Mouse (Mus musculus): ENCODE results near the gene Zdhhc12. TPM values are rescaled to one million over a fixed set of nuclear protein-coding genes. Genes with fewer than 3 reads are reported as not detected.
A peak's percentile ranks its signal among the peaks of the same experiment; 100 is the strongest.

Zdhhc12 gene
- polyA plus RNA-seq, 1 experiment from 2014 or later = 22.9 TPM

DNA sequence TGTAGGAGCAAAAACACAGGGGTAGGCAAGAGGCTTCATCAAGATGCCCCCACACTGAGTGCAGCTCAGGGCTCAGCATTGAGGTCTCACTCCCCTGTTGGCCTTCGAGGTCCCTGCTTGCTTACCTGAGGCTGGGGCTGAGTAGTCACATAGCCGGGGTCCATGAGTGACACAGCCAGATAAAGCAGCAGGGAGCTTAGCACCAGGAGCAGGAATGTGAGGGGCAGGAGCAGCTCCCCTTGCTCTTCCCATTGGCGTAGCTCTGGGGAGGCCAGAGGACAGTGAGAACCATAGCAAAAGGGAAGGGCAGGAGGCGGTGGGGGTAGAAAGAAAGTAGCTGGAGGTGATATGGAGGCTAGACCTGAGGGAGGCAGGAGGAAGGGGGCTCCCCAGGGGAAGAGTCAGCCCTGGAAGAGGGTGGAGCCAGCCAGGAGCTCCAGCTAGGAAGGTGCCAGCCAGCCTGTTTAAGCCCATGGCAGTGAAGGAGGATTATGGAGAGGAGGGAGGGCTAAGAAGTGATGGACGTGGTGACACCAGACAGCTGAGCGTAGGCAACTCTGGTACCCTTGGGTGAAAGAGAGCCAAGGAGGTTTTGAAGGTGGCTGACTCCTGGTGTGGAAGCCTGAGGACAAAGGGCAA lies 1.0 kb downstream of the Zdhhc12 start:
- 57% methylated on average over 6 of the region's 6 CpGs for WGBS
- Histone ChIP-seq H3K27ac (no peak overlapping the region), H3K4me1 (peaks cover 17% of the 10 kb centered on the region), H3K36me3 (replicated peaks) (peaks cover 14% of the 10 kb centered on the region), H3K4me3 (replicated peaks) (peak overlapping the region; percentile 63; the same call in 1 of the 2 replicates), H3K9ac (peak overlapping the region; percentile 63; the same call in 1 of the 2 replicates), H3K9me3 (no peaks in the 10 kb centered on the region), H3K27me3 (no peaks in the 10 kb centered on the region), H3K4me2 (peak overlapping the region; percentile 68)
- no peak for ATAC-seq (ENCODE audit: low FRiP score)

DNA sequence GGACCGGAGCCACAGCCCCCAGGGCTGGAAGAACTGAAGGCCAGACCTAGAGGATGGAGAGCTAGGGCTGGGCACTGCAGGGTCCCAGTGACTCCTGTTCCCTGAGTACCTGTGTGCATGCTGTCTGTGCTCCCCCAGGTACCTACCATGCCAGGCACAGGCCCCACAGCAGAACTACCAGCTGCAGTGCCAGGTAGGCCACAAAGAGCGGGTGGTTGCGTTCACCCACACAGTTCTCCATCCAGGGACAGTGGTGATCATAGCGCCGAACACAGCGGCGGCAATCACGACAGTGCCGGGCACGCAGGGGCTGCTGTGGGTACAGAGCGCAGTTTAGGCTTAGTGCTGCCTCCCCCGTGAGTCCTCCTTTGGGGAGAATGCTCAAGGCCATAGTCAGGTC lies 1.9 kb downstream of the Zdhhc12 start:
- no peaks in the 10 kb centered on the region for H3K9me3 ChIP-seq
- peaks cover 17% of the 10 kb centered on the region for H3K4me1 ChIP-seq
- no peak overlapping the region for H3K4me2 ChIP-seq
- WGBS = 91% methylated on average over 12 of the region's 12 CpGs
- ATAC-seq (ENCODE audit: low FRiP score) = no peak
- no peak overlapping the region for H3K27ac ChIP-seq
- no peak overlapping the region for H3K9ac ChIP-seq
- H3K36me3 ChIP-seq (replicated peaks) = peaks cover 14% of the 10 kb centered on the region
- no peak overlapping the region for H3K4me3 ChIP-seq (replicated peaks)
- no peaks in the 10 kb centered on the region for H3K27me3 ChIP-seq

DNA sequence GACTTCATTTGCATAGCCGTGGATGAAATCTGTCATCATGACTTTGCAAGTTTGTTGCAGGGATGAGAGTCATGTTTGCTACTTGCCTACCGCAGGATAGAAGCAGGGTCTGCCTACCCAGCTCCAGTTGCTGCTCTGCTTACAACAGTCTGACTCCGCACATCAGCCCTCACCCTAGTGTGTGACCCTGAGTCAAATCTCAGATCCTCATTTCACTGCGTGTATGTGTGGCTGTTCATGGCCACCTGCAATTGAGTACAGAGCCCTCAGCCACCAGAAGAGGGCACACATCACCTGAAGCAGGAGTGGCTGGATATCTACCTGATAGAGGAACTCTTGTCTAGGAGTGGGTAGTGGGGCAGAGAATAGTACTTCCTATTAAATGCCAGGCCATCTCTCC lies 6.1 kb downstream of the Zdhhc12 start:
- H3K4me2 ChIP-seq = no peak overlapping the region

DNA sequence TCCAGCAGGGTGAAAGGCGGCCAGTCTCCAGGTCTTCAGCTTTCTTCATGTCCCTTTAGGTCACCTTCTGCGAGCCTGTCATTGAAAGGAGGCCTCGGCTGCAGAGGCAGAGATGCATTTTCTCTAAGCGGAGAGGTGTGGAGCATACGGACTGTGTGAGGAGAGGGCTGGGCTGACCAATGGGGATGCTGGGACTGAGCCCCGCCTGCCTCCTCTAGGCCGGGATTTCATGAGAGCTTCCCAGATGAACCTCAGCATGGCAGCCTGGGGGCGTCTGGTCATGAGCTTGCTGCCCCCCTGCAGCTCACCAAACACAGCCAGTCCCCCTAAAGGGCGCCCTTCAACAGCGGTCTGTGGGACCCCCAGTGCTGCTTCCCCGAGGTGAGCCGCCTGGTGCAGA lies 8.8 kb downstream of the Zdhhc12 start:
- Histone ChIP-seq H3K4me1 (peaks cover 10% of the 10 kb centered on the region), H3K36me3 (replicated peaks) (0 out of 2 replicates have a peak, but pooled peaks cover 3% of the 10 kb centered on the region), H3K4me3 (replicated peaks) (peak overlapping the region; percentile 4; the same call in 1 of the 2 replicates), H3K27ac (no peak overlapping the region), H3K9ac (peak overlapping the region; percentile 5; the same call in 1 of the 2 replicates), H3K4me2 (peak overlapping the region; percentile 35), H3K27me3 (no peaks in the 10 kb centered on the region), H3K9me3 (no peaks in the 10 kb centered on the region)
- WGBS = 12% methylated on average over 12 of the region's 12 CpGs
- ATAC-seq (ENCODE audit: low FRiP score) = peak; percentile 49; the same call in 1 of the 2 replicates

More for the DNA sequence above, 6.1 kb downstream of the Zdhhc12 start:
- H3K9ac ChIP-seq = no peak overlapping the region
- H3K36me3 ChIP-seq (replicated peaks) = peaks cover 14% of the 10 kb centered on the region
- H3K9me3 ChIP-seq = no peaks in the 10 kb centered on the region
- WGBS = 95% methylated on average over 4 of the region's 4 CpGs
- no peak for ATAC-seq (ENCODE audit: low FRiP score)
- H3K27ac ChIP-seq = no peak overlapping the region
- H3K4me1 ChIP-seq = peaks cover 10% of the 10 kb centered on the region
- H3K27me3 ChIP-seq = no peaks in the 10 kb centered on the region
- H3K4me3 ChIP-seq (replicated peaks) = no peak overlapping the region

DNA sequence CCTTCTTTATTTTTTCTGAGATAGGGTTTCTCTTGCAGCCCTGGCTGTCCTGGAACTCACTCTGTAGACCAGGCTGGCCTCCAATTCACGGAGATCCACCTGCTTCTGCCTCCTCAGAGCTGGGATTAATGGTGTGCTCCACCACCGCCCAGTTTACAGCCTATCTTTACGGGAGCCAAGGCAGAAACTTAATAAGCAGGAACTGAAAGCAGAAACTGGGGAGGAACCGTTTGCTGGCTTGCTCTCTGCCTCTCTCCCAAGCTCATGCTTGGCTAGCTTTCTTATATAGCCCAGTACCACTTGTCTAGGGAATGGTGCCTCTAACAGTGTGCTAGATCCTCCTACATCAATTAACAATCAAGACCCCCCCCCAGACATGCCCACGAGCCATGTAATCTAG lies 9.3 kb downstream of the Zdhhc12 start:
- Histone ChIP-seq H3K9ac (no peak overlapping the region), H3K4me3 (replicated peaks) (no peak overlapping the region), H3K4me1 (peaks cover 10% of the 10 kb centered on the region), H3K36me3 (replicated peaks) (0 out of 2 replicates have a peak, but pooled peaks cover 3% of the 10 kb centered on the region), H3K27ac (no peak overlapping the region), H3K27me3 (no peaks in the 10 kb centered on the region), H3K4me2 (peak overlapping the region; percentile 35), H3K9me3 (no peaks in the 10 kb centered on the region)
- 59% methylated on average over 5 of the region's 5 CpGs for WGBS
- no peak for ATAC-seq (ENCODE audit: low FRiP score)

DNA sequence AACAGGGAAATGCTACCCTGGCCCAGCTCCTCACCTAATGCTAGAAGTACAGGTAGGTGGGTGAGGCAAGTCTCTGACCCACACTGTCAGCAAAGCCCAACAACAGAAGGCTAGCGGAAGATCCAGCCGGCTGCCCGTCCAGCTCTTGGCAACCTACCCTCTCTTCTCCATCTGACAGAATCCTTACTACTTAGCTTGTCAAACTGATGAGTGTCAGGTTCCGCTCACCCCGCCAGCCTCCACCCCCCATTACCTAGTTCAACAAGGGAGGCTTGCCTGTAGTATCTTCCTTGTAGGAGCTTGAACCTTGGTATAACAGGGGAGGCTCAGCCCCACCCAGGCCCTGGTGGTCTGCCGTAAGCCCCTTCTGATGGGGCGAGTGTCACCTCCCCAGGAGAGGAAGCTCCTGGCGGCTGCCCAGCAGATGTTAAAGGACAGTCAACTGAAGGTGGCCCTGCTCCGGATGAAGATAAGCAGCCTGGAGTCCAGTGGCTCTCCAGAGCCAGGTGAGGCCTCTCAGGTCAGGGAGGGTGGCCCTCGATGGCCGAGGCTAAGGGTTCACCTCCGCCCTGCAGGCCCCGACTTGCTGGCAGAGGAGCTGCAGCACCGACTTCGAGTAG lies 13.2 kb downstream of the Zdhhc12 start:
- no peak for ATAC-seq (ENCODE audit: low FRiP score)
- Histone ChIP-seq H3K36me3 (replicated peaks) (0 out of 2 replicates have a peak, but pooled peaks cover 3% of the 10 kb centered on the region), H3K4me2 (no peak overlapping the region), H3K27ac (no peak overlapping the region), H3K4me1 (peaks cover 21% of the 10 kb centered on the region), H3K9me3 (no peaks in the 10 kb centered on the region), H3K27me3 (no peaks in the 10 kb centered on the region), H3K9ac (no peak overlapping the region), H3K4me3 (replicated peaks) (no peak overlapping the region)
- WGBS = 86% methylated on average over 15 of the region's 15 CpGs

DNA sequence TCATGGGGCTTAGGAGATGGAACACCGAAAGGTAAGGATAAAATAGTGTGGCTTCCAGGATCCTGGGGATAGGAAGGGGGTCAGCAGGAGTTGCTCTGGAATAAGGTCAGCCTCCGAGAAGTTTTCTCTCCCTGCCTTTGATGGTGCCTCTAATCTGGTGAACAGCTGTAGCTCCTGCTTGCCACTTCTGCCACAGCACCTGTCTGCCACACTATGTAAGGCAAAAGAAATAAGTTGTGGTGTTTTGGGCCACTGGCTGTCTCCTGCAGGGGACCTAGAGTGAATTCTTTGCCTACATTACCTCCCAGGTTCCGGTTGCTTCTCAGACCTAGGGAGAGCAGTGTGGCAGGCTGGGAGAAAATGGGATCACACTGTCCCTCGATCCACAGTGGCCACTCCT lies 14.7 kb downstream of the Zdhhc12 start:
- H3K9me3 ChIP-seq = no peaks in the 10 kb centered on the region
- WGBS = 81% methylated on average over 4 of the region's 4 CpGs
- H3K4me2 ChIP-seq = peak overlapping the region; percentile 66; the same call in 1 of the 2 replicates
- peak overlapping the region; percentile 36; the same call in 1 of the 2 replicates for H3K9ac ChIP-seq
- no peak overlapping the region for H3K4me3 ChIP-seq (replicated peaks)
- peak overlapping the region; percentile 42; the same call in 1 of the 2 replicates for H3K27ac ChIP-seq
- 0 out of 2 replicates have a peak, but pooled peaks cover 7% of the 10 kb centered on the region for H3K36me3 ChIP-seq (replicated peaks)
- no peaks in the 10 kb centered on the region for H3K27me3 ChIP-seq
- peaks cover 11% of the 10 kb centered on the region for H3K4me1 ChIP-seq
- ATAC-seq (ENCODE audit: low FRiP score) = no peak

DNA sequence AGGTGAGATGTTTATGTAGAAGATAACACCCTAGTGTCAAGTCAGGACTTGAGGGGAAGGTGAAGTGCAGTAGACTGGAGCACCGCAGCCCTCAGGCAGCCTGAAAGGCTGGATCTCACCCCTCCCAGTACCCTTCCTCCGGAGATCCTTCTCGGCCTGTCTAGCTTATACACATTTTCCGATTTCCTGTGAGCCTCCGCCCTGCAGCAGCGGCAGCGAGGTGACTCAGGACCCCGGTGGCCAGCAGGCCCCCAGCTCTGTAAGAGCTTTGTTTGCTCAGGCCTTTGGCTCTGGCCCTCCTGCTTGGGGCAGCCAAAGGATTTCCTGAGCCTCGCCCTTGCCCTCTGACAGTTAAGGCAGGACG lies 15.1 kb downstream of the Zdhhc12 start:
- Histone ChIP-seq H3K36me3 (replicated peaks) (peaks cover 11% of the 10 kb centered on the region; the same call in 1 of the 2 replicates), H3K27me3 (no peaks in the 10 kb centered on the region), H3K4me3 (replicated peaks) (peak overlapping the region; percentile 47), H3K4me2 (peak overlapping the region; percentile 66), H3K9me3 (no peaks in the 10 kb centered on the region), H3K27ac (peak overlapping the region; percentile 42), H3K4me1 (peaks cover 11% of the 10 kb centered on the region), H3K9ac (peak overlapping the region; percentile 36)
- ATAC-seq (ENCODE audit: low FRiP score) = no peak
- 24% methylated on average over 10 of the region's 10 CpGs for WGBS

DNA sequence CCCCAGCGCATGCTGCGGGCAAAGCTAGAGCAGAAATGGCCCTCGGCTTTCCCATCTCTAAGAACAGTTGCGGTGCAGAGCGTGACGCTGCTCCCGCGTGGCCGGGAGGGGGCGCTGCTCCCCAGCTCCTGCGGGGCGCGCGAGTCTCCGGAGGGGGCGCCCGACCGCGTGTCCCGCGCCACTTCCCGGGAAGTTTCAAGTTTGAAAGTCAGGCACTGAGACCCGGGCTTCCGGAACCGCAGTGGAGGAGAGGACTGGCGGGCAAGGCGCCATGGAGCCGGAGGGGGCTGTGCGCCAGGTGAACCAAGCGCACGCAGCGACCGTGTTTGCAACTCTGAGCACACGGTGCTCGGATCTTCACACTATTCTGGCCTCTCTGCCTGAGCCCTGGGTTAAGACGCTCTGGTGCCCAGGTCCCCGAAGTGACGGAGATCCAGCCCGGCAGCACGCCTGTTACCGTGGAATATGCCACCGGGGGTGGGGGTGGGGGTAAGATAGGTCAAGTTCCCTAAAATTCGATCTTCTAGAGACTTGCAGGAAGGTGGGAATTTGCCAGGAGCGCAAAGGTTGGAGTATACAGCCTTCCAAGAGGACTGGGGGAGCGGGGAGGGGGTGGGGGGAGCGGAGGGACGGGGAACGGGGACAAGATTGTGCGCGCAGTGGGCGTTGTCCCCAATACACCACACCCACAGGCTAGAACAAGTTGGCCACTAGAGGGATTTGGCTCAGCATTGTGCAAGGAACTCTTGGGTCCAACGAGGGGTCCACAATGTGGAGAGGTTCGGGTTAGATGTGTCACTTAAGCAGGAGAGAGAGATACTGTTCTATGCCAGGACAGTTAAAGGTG lies 15.7 kb downstream of the Zdhhc12 start, which contains the start of gene Pkn3:
Pkn3 (plus strand) TSS at position 183 of the 847 bp plus-strand sequence.
- under 1% methylated on average over 53 of the region's 53 CpGs for WGBS
- peaks cover 11% of the 10 kb centered on the region for H3K4me1 ChIP-seq
- peak within 1 kb of the TSS; percentile 60 for H3K9ac ChIP-seq
- H3K36me3 ChIP-seq (replicated peaks) = peaks cover 17% of the 10 kb centered on the region
- no peaks in the 10 kb centered on the region for H3K9me3 ChIP-seq
- peak within 1 kb of the TSS; percentile 47 for H3K4me3 ChIP-seq (replicated peaks)
- peak within 1 kb of the TSS; percentile 42 for H3K27ac ChIP-seq
- H3K4me2 ChIP-seq = peak within 1 kb of the TSS; percentile 66
- peak; percentile 69 for ATAC-seq (ENCODE audit: low FRiP score)
- H3K27me3 ChIP-seq = no peaks in the 10 kb centered on the region

DNA sequence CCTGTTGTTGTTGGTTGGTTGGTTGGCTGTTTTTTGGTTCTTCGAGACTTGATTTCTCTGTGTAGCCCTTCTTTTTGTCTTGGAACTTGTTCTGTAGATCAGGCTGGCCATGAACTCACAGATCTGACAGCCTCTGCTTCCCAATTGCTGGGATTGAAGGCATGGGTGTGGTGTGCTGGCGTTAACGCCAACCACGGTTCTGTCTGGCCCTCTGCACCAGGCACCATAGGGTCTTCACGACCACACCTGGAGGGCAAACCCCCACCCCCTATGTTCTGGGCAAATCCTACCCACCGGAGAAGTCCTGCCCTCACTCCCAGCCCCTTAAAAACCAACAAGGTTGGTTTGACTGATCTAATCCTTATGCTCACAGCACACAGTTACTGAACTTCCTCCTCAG lies 16.5 kb downstream of the Zdhhc12 start:
- H3K9me3 ChIP-seq = no peaks in the 10 kb centered on the region
- peak overlapping the region; percentile 66 for H3K4me2 ChIP-seq
- peak overlapping the region; percentile 60; the same call in 1 of the 2 replicates for H3K9ac ChIP-seq
- H3K4me1 ChIP-seq = peaks cover 11% of the 10 kb centered on the region
- 67% methylated on average over 6 of the region's 6 CpGs for WGBS
- H3K27me3 ChIP-seq = no peaks in the 10 kb centered on the region
- H3K27ac ChIP-seq = 0 out of 2 replicates have a peak overlapping the region, but pooled peaks have one; percentile 10
- H3K4me3 ChIP-seq (replicated peaks) = no peak overlapping the region
- peaks cover 23% of the 10 kb centered on the region for H3K36me3 ChIP-seq (replicated peaks)
- ATAC-seq (ENCODE audit: low FRiP score) = peak; percentile 37

DNA sequence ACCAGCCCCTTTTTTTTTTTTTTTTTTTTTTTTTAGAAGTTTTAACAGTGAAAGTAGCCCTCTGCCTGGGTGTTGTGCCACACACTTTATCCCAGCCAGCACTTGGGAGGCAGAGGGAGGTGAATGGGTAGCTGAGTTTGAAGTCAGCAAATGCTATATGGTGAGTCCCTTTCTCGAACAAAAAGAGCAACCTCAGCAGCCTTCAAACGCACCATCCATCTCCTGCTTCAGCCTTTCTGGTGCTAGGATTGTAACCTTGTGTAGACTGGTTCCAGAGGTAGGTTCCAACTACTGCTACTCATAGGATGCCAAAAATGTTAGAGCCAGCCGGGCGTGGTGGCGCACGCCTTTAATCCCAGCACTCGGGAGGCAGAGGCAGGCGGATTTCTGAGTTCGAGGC lies 17.0 kb downstream of the Zdhhc12 start:
- Histone ChIP-seq H3K9ac (no peak overlapping the region), H3K4me3 (replicated peaks) (no peak overlapping the region), H3K4me1 (peaks cover 11% of the 10 kb centered on the region), H3K27me3 (no peaks in the 10 kb centered on the region), H3K36me3 (replicated peaks) (peaks cover 26% of the 10 kb centered on the region), H3K9me3 (no peaks in the 10 kb centered on the region), H3K27ac (no peak overlapping the region), H3K4me2 (no peak overlapping the region)
- WGBS = 90% methylated on average over 9 of the region's 9 CpGs
- no peak for ATAC-seq (ENCODE audit: low FRiP score)

DNA sequence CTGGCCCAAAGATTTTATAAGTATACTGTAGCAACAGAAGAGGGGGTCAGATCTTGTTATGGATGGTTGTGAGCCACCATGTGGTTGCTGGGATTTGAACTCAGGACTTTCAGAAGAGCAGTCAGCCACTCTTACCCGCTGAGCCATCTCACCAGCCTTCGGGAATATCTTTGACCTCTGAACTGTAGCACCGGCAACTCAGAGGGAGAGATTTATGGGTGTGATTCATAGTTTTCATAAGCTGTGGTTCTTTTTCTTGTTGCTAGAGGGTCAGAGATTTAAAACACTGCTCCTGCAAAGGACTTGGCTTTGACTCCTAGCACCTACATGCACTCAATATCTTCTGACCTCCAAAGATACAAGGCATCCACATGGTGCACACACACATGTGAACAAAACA lies 17.8 kb downstream of the Zdhhc12 start:
- no peaks in the 10 kb centered on the region for H3K9me3 ChIP-seq
- ATAC-seq (ENCODE audit: low FRiP score) = no peak

More for the DNA sequence above, 17.8 kb downstream of the Zdhhc12 start:
- H3K27me3 ChIP-seq = no peaks in the 10 kb centered on the region
- H3K9ac ChIP-seq = no peak overlapping the region
- no peak overlapping the region for H3K4me2 ChIP-seq
- WGBS = 92% methylated on average over 3 of the region's 3 CpGs
- peaks cover 11% of the 10 kb centered on the region for H3K4me1 ChIP-seq
- no peak overlapping the region for H3K27ac ChIP-seq
- peaks cover 24% of the 10 kb centered on the region for H3K36me3 ChIP-seq (replicated peaks)
- no peak overlapping the region for H3K4me3 ChIP-seq (replicated peaks)
